Mouse (Mus musculus): Measurements from ENCODE around the gene Tln1. TPM values are rescaled to one million over a fixed set of nuclear protein-coding genes. Genes with fewer than 3 reads are reported as not detected.
A peak's percentile ranks its signal among the peaks of the same experiment; 100 is the strongest.

Gene Tln1
- polyA plus RNA-seq, 1 experiment, result 44.9 TPM

- no peak overlapping the region; the same call in 1 of the 2 replicates for H3K27ac ChIP-seq (ENCODE audit: control insufficient read depth, insufficient read depth, low read depth, low read length)
- peaks cover 17% of the 10 kb centered on the region for H3K4me1 ChIP-seq (ENCODE audit: control insufficient read depth, insufficient read depth, low read length)
- no peaks in the 10 kb centered on the region for H3K27me3 ChIP-seq (ENCODE audit: control insufficient read depth, insufficient read depth, low read length)
- H3K36me3 ChIP-seq (ENCODE audit: control insufficient read depth, insufficient read depth, low read length), result peaks cover 1% of the 10 kb centered on the region; the same call in 1 of the 2 replicates
- no peak for TF ChIP-seq POLR2A (IDR thresholded peaks at IDR 0.05; ENCODE audit: control insufficient read depth, low read depth, low read length)
- no peak for TF ChIP-seq CTCF (IDR thresholded peaks at IDR 0.05; ENCODE audit: control insufficient read depth, insufficient read depth, insufficient replicate concordance, low read depth, low read length)
- H3K4me3 ChIP-seq (ENCODE audit: control insufficient read depth, low read depth, low read length), result peak overlapping the region; percentile 99
These were observed 14.9 kb upstream of the Tln1 start for GRCm38 (mm10) chr4:43577237-43577881.

DNA sequence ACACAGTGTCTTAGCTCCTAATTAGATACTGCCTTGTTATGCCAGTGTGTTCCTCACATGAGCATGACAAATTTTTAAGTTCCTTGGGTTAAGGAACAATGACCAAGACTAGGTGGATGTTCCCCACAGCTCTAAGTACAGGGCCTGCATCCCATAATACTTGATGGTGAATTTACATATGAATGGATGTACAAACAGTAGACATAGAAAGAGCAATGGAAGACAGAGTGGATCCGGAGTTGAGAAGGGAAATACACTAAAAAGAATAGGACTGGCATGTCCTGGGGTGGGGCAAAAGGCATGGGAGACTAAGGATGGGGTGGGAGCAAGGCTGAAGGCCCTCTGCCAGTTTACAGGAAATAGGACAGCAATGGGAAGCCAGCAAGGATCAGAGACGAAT lies 12.9 kb upstream of the Tln1 start:
- H3K27ac ChIP-seq (ENCODE audit: control insufficient read depth, insufficient read depth, low read depth, low read length), result no peak overlapping the region
- H3K4me3 ChIP-seq (ENCODE audit: control insufficient read depth, low read depth, low read length), result no peak overlapping the region
- H3K27me3 ChIP-seq (ENCODE audit: control insufficient read depth, insufficient read depth, low read length), result no peaks in the 10 kb centered on the region
- peaks cover 17% of the 10 kb centered on the region for H3K4me1 ChIP-seq (ENCODE audit: control insufficient read depth, insufficient read depth, low read length)
- peaks cover 1% of the 10 kb centered on the region; the same call in 1 of the 2 replicates for H3K36me3 ChIP-seq (ENCODE audit: control insufficient read depth, insufficient read depth, low read length)
- TF ChIP-seq POLR2A (IDR thresholded peaks at IDR 0.05; ENCODE audit: control insufficient read depth, low read depth, low read length), result no peak
- TF ChIP-seq CTCF (IDR thresholded peaks at IDR 0.05; ENCODE audit: control insufficient read depth, insufficient read depth, insufficient replicate concordance, low read depth, low read length), result no peak

DNA sequence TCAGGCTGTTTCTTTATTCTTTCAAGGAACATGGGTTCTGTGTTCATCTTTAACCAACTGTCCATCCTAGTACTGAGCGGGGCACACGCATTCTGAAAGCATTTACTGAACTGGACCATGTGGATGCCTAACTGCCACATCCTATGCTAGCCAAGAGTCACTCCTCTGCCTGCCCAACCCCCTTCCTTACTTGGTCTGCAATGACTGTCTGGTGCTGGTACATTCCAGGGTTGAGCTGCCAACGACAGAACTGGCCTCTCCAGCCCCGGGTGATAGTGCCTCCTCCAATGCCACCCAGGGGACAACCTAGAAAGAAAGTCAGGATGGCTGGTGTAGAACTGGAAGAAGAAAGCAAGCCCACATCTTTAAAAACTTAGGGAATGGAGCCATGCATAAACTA lies 11.1 kb upstream of the Tln1 start:
- H3K4me1 ChIP-seq (ENCODE audit: control insufficient read depth, insufficient read depth, low read length), result peaks cover 9% of the 10 kb centered on the region
- H3K27ac ChIP-seq (ENCODE audit: control insufficient read depth, insufficient read depth, low read depth, low read length), result no peak overlapping the region
- H3K36me3 ChIP-seq (ENCODE audit: control insufficient read depth, insufficient read depth, low read length), result peaks cover 3% of the 10 kb centered on the region
- no peak for TF ChIP-seq CTCF (IDR thresholded peaks at IDR 0.05; ENCODE audit: control insufficient read depth, insufficient read depth, insufficient replicate concordance, low read depth, low read length)
- no peak for TF ChIP-seq POLR2A (IDR thresholded peaks at IDR 0.05; ENCODE audit: control insufficient read depth, low read depth, low read length)
- H3K4me3 ChIP-seq (ENCODE audit: control insufficient read depth, low read depth, low read length), result no peak overlapping the region
- H3K27me3 ChIP-seq (ENCODE audit: control insufficient read depth, insufficient read depth, low read length), result no peaks in the 10 kb centered on the region

DNA sequence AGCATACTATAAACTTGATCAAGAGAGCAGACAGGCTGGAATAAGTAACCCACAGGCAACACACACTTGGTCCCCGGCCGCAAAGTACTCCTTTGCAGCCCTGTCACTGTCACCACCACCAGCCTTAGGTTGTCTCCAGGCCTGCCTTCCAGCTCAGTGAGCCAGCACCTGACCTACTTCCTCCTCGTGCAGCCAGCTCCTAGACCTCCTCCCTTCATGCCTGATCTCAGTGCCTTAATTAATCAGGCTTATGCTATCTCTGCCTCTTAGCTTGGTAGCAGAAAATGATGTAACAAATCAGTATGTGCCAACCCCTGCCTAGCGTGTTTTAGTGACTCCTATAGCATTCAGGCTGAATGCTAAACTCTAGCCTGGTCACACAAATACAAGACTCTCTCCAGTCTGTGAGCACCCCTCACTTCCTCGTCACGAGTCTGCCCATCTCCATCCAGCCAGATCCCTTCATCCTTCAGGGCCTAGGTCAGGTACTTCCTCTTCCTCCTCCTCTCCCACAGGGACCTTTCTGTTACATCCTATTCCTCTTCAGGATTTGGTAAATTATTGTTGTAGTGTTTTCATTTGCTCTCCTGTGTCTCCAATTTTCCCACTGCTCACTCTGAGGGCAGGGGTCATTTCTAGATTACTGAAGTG lies 9.0 kb upstream of the Tln1 start:
- no peak overlapping the region for H3K4me3 ChIP-seq (ENCODE audit: control insufficient read depth, low read depth, low read length)
- no peak for TF ChIP-seq CTCF (IDR thresholded peaks at IDR 0.05; ENCODE audit: control insufficient read depth, insufficient read depth, insufficient replicate concordance, low read depth, low read length)
- TF ChIP-seq POLR2A (IDR thresholded peaks at IDR 0.05; ENCODE audit: control insufficient read depth, low read depth, low read length), result no peak
- H3K4me1 ChIP-seq (ENCODE audit: control insufficient read depth, insufficient read depth, low read length), result peaks cover under 1% of the 10 kb centered on the region; the same call in 1 of the 2 replicates
- no peaks in the 10 kb centered on the region for H3K27me3 ChIP-seq (ENCODE audit: control insufficient read depth, insufficient read depth, low read length)
- peaks cover 3% of the 10 kb centered on the region for H3K36me3 ChIP-seq (ENCODE audit: control insufficient read depth, insufficient read depth, low read length)
- H3K27ac ChIP-seq (ENCODE audit: control insufficient read depth, insufficient read depth, low read depth, low read length), result no peak overlapping the region

GRCm38 (mm10) chr4:43567140-43567539 lies 4.6 kb upstream of the Tln1 start:
- Histone ChIP-seq H3K36me3 (ENCODE audit: control insufficient read depth, insufficient read depth, low read length) (peaks cover 2% of the 10 kb centered on the region), H3K4me1 (ENCODE audit: control insufficient read depth, insufficient read depth, low read length) (peaks cover 4% of the 10 kb centered on the region; the same call in 1 of the 2 replicates), H3K27ac (ENCODE audit: control insufficient read depth, insufficient read depth, low read depth, low read length) (no peak overlapping the region), H3K4me3 (ENCODE audit: control insufficient read depth, low read depth, low read length) (no peak overlapping the region), H3K27me3 (ENCODE audit: control insufficient read depth, insufficient read depth, low read length) (no peaks in the 10 kb centered on the region)
- no peak for TF ChIP-seq POLR2A (IDR thresholded peaks at IDR 0.05; ENCODE audit: control insufficient read depth, low read depth, low read length)
- TF ChIP-seq CTCF (IDR thresholded peaks at IDR 0.05; ENCODE audit: control insufficient read depth, insufficient read depth, insufficient replicate concordance, low read depth, low read length), result no peak

GRCm38 (mm10) chr4:43564231-43564630 lies 1.7 kb upstream of the Tln1 start:
- no peak for TF ChIP-seq POLR2A (IDR thresholded peaks at IDR 0.05; ENCODE audit: control insufficient read depth, low read depth, low read length)
- TF ChIP-seq CTCF (IDR thresholded peaks at IDR 0.05; ENCODE audit: control insufficient read depth, insufficient read depth, insufficient replicate concordance, low read depth, low read length), result no peak
- peaks cover 2% of the 10 kb centered on the region for H3K36me3 ChIP-seq (ENCODE audit: control insufficient read depth, insufficient read depth, low read length)
- no peak overlapping the region for H3K4me3 ChIP-seq (ENCODE audit: control insufficient read depth, low read depth, low read length)
- peaks cover 10% of the 10 kb centered on the region for H3K4me1 ChIP-seq (ENCODE audit: control insufficient read depth, insufficient read depth, low read length)
- H3K27me3 ChIP-seq (ENCODE audit: control insufficient read depth, insufficient read depth, low read length), result no peaks in the 10 kb centered on the region
- no peak overlapping the region for H3K27ac ChIP-seq (ENCODE audit: control insufficient read depth, insufficient read depth, low read depth, low read length)

GRCm38 (mm10) chr4:43563601-43563875 lies 1.0 kb upstream of the Tln1 start:
- Histone ChIP-seq H3K27me3 (ENCODE audit: control insufficient read depth, insufficient read depth, low read length) (no peaks in the 10 kb centered on the region), H3K4me3 (ENCODE audit: control insufficient read depth, low read depth, low read length) (peak overlapping the region; percentile 85), H3K36me3 (ENCODE audit: control insufficient read depth, insufficient read depth, low read length) (no peaks in the 10 kb centered on the region; the same call in 1 of the 2 replicates), H3K27ac (ENCODE audit: control insufficient read depth, insufficient read depth, low read depth, low read length) (no peak overlapping the region), H3K4me1 (ENCODE audit: control insufficient read depth, insufficient read depth, low read length) (peaks cover 13% of the 10 kb centered on the region)
- TF ChIP-seq POLR2A (IDR thresholded peaks at IDR 0.05; ENCODE audit: control insufficient read depth, low read depth, low read length) (no peak), CTCF (IDR thresholded peaks at IDR 0.05; ENCODE audit: control insufficient read depth, insufficient read depth, insufficient replicate concordance, low read depth, low read length) (no peak)
